Mouse (Mus musculus) C2C12 (cell line): ENCODE results near the gene 1700061G19Rik.

Source experiments
- CTCF ChIP-seq: IDR thresholded peaks from one replicate; pipeline ENCODE4 v1.5.1; 2011; ENCODE audit not compliant: control insufficient read depth, insufficient read depth, insufficient read length
- MAX ChIP-seq: IDR thresholded peaks from one replicate; pipeline ENCODE4 v1.6.1; 2011; ENCODE audit warnings: mild to moderate bottlenecking, control low read depth
- USF1 ChIP-seq: IDR thresholded peaks from one replicate; pipeline ENCODE4 v1.6.1; 2011; ENCODE audit warnings: low read depth, mild to moderate bottlenecking, control low read depth, moderate library complexity

- TF ChIP-seq CTCF (no peak), USF1 (no peak), MAX (no peak)
Observed at GRCm38 (mm10) chr17:56884331-56884730, 9.1 kb downstream of the 1700061G19Rik start.
